Mouse (Mus musculus) CD4-positive, CD25-positive, alpha-beta regulatory T cell, adult 4 months (primary cell): ENCODE results near the gene Pspc1. TPM values are rescaled to one million over a fixed set of nuclear protein-coding genes. Genes with fewer than 3 reads are reported as not detected.
"Not testable (repeated sequence)": the region's sequence is repeated elsewhere in the genome, so short reads cannot be mapped to it uniquely, and the experiment has no call there.

Experiments
- ATAC-seq: one replicate; pipeline ENCODE4 v1.8.0; 2017
- polyA plus RNA-seq, 2 experiments: library from polyadenylated mRNA; unstranded; fragments of 100-300 nt; shearing (Covaris generic); gene quantifications; one replicate each; pipeline ENCODE4 v1.2.1; 2017

Pspc1 gene
- polyA plus RNA-seq, result 10 to 100 TPM; 11.8 to 17.9 TPM

- ATAC-seq, result peak; percentile 85
Observed at GRCm38 (mm10) chr14:56778200-56778932, at the start of gene Pspc1. Gene Pspc1, minus strand, starts transcription at chr14:56778316.

GRCm38 (mm10) chr14:56824562-56824961 is 46.4 kb upstream of the Pspc1 start:
- ATAC-seq, result peak; percentile 66

- no peak for ATAC-seq
Observed at GRCm38 (mm10) chr14:56817616-56818015, 39.5 kb upstream of the Pspc1 start.

GRCm38 (mm10) chr14:56817131-56817530 is 39.0 kb upstream of the Pspc1 start:
- no peak for ATAC-seq

- peak; percentile 42 for ATAC-seq
Observed at GRCm38 (mm10) chr14:56816541-56816940, 38.4 kb upstream of the Pspc1 start.

- ATAC-seq, result peak; percentile 53
Observed at GRCm38 (mm10) chr14:56812520-56813036, 34.5 kb upstream of the Pspc1 start.

GRCm38 (mm10) chr14:56811701-56812339 is 33.7 kb upstream of the Pspc1 start, which contains the start of gene Zmym5:
Gene Zmym5, minus strand, starts transcription at chr14:56811716.
- peak; percentile 88 for ATAC-seq

- ATAC-seq, result not testable (repeated sequence)
Observed at GRCm38 (mm10) chr14:56810781-56811690, 32.9 kb upstream of the Pspc1 start.

GRCm38 (mm10) chr14:56793243-56793642 is 15.1 kb upstream of the Pspc1 start:
- no peak for ATAC-seq

- no peak for ATAC-seq
Observed at GRCm38 (mm10) chr14:56784575-56784974, 6.5 kb upstream of the Pspc1 start.

- no peak for ATAC-seq
Observed at GRCm38 (mm10) chr14:56778933-56779300, 801 bp upstream of the Pspc1 start.

GRCm38 (mm10) chr14:56777360-56778136 is 568 bp downstream of the Pspc1 start:
- ATAC-seq, result peak; percentile 37

GRCm38 (mm10) chr14:56776571-56777238 is 1.4 kb downstream of the Pspc1 start:
- ATAC-seq, result no peak

- ATAC-seq, result no peak
Observed at GRCm38 (mm10) chr14:56775416-56775815, 2.7 kb downstream of the Pspc1 start.

- ATAC-seq, result not testable (repeated sequence)
Observed at GRCm38 (mm10) chr14:56766438-56766837, 11.7 kb downstream of the Pspc1 start.

- not testable (repeated sequence) for ATAC-seq
Observed at GRCm38 (mm10) chr14:56765117-56765516, 13.0 kb downstream of the Pspc1 start.

- no peak for ATAC-seq
Observed at GRCm38 (mm10) chr14:56751282-56751681, 26.8 kb downstream of the Pspc1 start.

- no peak for ATAC-seq
Observed at GRCm38 (mm10) chr14:56740175-56740574, 37.9 kb downstream of the Pspc1 start.

GRCm38 (mm10) chr14:56726493-56726892 is 51.6 kb downstream of the Pspc1 start:
- ATAC-seq, result no peak

GRCm38 (mm10) chr14:56705687-56706086 is 72.4 kb downstream of the Pspc1 start:
- no peak for ATAC-seq

- ATAC-seq, result no peak
Observed at GRCm38 (mm10) chr14:56702644-56703043, 75.5 kb downstream of the Pspc1 start.
